Mouse (Mus musculus): ENCODE measurements around the gene Usp31. TPM values are rescaled to one million over a fixed set of nuclear protein-coding genes. Genes with fewer than 3 reads are reported as not detected.

The Usp31 gene
- polyA plus RNA-seq, 1 experiment = 4.8 TPM

GRCm38 (mm10) chr7:121730225-121730624, 23.2 kb upstream of the Usp31 start:
- Histone ChIP-seq H3K79me2 (ENCODE audit: control insufficient read depth, insufficient read depth) (no peaks in the 10 kb centered on the region), H3K27me3 (ENCODE audit: control insufficient read depth, insufficient read depth, insufficient read length) (peaks cover 9% of the 10 kb centered on the region), H3K79me3 (ENCODE audit: low read depth) (no peaks in the 10 kb centered on the region), H3ac (ENCODE audit: control insufficient read depth, insufficient read length, low read depth) (no peak overlapping the region), H3K36me3 (ENCODE audit: control insufficient read depth, insufficient read depth) (no peaks in the 10 kb centered on the region), H3K4me3 (ENCODE audit: insufficient read depth, poor library complexity, severe bottlenecking) (no peak overlapping the region)
- TF ChIP-seq MYOD1 (IDR thresholded peaks at IDR 0.05; ENCODE audit: control insufficient read depth, insufficient read length, low read depth) = no peak
- TF ChIP-seq MAX (IDR thresholded peaks at IDR 0.05) = no peak
- no peak for TF ChIP-seq MYOG (IDR thresholded peaks at IDR 0.05; ENCODE audit: control insufficient read depth, extremely low read depth, insufficient read length)
- no peak for TF ChIP-seq FOSL1 (IDR thresholded peaks at IDR 0.05; ENCODE audit: insufficient read depth, low read length, poor library complexity, severe bottlenecking)
- no peak for TF ChIP-seq CTCF (IDR thresholded peaks at IDR 0.05; ENCODE audit: control insufficient read depth, insufficient read depth, insufficient read length)
- TF ChIP-seq USF1 (IDR thresholded peaks at IDR 0.05; ENCODE audit: low read depth) = no peak
- TF ChIP-seq CEBPB (IDR thresholded peaks at IDR 0.05; ENCODE audit: low read depth) = no peak

DNA sequence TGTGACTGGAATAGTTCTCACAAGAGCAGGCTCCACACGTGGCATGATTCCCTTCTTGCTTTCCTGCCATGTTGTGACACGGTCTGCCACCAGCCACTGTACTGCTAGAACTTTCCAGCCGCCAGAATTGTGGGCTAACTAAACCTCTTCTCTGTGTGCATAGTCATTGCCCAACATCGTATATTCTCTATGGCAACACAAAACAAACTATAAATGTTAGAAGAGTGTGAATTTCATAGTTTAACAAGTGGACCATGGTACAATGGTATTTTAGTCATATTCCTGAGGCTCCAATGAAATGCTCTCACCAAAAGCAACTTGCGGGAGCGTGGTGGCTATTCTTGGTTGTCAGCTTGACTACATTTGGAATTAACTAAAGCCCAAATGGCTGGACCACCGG, 10.0 kb upstream of the Usp31 start:
- no peak for TF ChIP-seq FOSL1 (IDR thresholded peaks at IDR 0.05; ENCODE audit: insufficient read depth, low read length, poor library complexity, severe bottlenecking)
- TF ChIP-seq CEBPB (IDR thresholded peaks at IDR 0.05; ENCODE audit: low read depth) = no peak
- TF ChIP-seq MYOD1 (IDR thresholded peaks at IDR 0.05; ENCODE audit: control insufficient read depth, insufficient read length, low read depth) = no peak
- TF ChIP-seq MAX (IDR thresholded peaks at IDR 0.05) = no peak
- TF ChIP-seq MYOG (IDR thresholded peaks at IDR 0.05; ENCODE audit: control insufficient read depth, extremely low read depth, insufficient read length) = no peak
- TF ChIP-seq USF1 (IDR thresholded peaks at IDR 0.05; ENCODE audit: low read depth) = no peak
- no peak for TF ChIP-seq CTCF (IDR thresholded peaks at IDR 0.05; ENCODE audit: control insufficient read depth, insufficient read depth, insufficient read length)
- Histone ChIP-seq H3K79me2 (ENCODE audit: control insufficient read depth, insufficient read depth) (no peaks in the 10 kb centered on the region), H3K79me3 (ENCODE audit: low read depth) (no peaks in the 10 kb centered on the region), H3K4me3 (ENCODE audit: insufficient read depth, poor library complexity, severe bottlenecking) (no peak overlapping the region), H3K36me3 (ENCODE audit: control insufficient read depth, insufficient read depth) (no peaks in the 10 kb centered on the region), H3K27me3 (ENCODE audit: control insufficient read depth, insufficient read depth, insufficient read length) (peaks cover 5% of the 10 kb centered on the region), H3ac (ENCODE audit: control insufficient read depth, insufficient read length, low read depth) (no peak overlapping the region)

DNA sequence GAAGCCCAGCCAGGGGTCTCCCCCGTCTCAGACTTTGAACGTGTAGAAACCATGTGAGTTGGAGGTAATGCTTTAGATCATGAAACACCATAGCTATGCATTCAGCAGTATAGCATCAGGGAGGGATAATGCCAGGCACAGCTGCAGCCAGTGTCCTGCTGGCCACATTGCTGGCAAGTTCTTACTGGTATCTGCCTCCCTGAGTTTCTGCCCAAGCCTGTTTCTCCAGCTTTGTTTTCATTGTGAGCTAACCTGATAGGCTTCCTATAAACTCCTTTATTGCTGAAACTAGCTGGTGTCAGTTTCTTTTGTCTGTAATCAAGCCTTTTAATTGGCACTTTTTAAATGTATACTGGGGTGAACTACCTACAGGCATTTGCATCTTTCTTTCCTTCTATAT, 4.1 kb upstream of the Usp31 start:
- Histone ChIP-seq H3K79me3 (ENCODE audit: low read depth) (peaks cover 4% of the 10 kb centered on the region), H3K36me3 (ENCODE audit: control insufficient read depth, insufficient read depth) (no peaks in the 10 kb centered on the region), H3K79me2 (ENCODE audit: control insufficient read depth, insufficient read depth) (peaks cover 8% of the 10 kb centered on the region), H3K4me3 (ENCODE audit: insufficient read depth, poor library complexity, severe bottlenecking) (no peak overlapping the region), H3ac (ENCODE audit: control insufficient read depth, insufficient read length, low read depth) (no peak overlapping the region), H3K27me3 (ENCODE audit: control insufficient read depth, insufficient read depth, insufficient read length) (no peaks in the 10 kb centered on the region)
- no peak for TF ChIP-seq MAX (IDR thresholded peaks at IDR 0.05)
- no peak for TF ChIP-seq MYOD1 (IDR thresholded peaks at IDR 0.05; ENCODE audit: control insufficient read depth, insufficient read length, low read depth)
- TF ChIP-seq USF1 (IDR thresholded peaks at IDR 0.05; ENCODE audit: low read depth) = no peak
- no peak for TF ChIP-seq CEBPB (IDR thresholded peaks at IDR 0.05; ENCODE audit: low read depth)
- no peak for TF ChIP-seq MYOG (IDR thresholded peaks at IDR 0.05; ENCODE audit: control insufficient read depth, extremely low read depth, insufficient read length)
- no peak for TF ChIP-seq FOSL1 (IDR thresholded peaks at IDR 0.05; ENCODE audit: insufficient read depth, low read length, poor library complexity, severe bottlenecking)
- TF ChIP-seq CTCF (IDR thresholded peaks at IDR 0.05; ENCODE audit: control insufficient read depth, insufficient read depth, insufficient read length) = no peak

DNA sequence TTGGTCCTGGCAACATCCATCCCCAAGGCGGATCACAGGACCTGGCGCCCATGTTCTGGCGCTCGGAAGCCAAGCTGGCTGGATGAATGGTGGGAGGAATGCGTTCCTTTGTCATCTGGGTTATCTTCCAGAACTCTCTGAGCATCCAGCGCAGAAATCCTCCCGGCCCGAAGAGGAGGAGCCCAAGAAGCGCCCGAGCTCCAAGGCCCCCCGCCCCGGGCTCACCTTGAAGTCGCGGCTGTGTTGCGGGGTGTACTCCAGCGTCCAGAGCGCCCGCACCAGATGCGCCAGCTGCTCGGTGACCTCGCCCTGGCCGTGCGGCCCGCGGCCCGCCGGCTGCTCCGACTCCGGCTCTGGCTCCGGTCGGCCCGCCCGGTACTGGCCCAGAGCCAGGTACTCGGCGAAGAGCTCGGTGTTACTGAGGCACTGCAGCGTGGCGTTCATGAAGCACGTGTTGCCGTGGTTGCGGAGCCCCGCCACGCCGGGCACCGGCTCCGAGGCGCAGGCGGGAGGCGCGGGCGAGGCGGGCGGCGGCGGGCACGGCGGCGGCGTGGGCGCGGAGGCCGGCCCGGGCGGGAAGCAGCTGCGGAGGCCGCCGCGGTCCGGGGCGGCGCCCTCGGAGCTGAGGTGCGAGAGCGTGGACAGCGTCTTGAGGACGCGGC, 511 bp downstream of the Usp31 start:
- peak overlapping the region; percentile 92 for H3ac ChIP-seq (ENCODE audit: control insufficient read depth, insufficient read length, low read depth)
- H3K79me2 ChIP-seq (ENCODE audit: control insufficient read depth, insufficient read depth) = peaks cover 54% of the 10 kb centered on the region

DNA sequence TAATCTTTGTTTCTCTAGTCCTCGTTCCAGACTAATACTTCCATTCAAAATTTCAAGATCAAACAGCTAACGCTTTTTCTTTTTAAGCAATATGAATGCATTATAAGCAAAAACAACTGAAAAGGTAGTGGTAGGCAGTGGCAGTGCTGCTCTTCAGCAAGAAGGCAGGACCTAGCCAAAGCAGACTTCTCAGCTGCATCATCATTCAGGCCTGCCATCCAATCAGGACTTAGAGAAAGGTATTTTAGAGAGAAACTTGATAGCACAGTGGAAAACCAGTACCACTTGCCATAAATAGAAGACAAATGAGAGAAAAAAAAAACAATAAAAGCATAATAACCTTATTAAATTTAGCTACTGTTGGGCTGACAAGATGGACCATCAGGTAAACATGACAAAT, 2.0 kb downstream of the Usp31 start:
- Histone ChIP-seq H3K79me3 (ENCODE audit: low read depth) (peaks cover 64% of the 10 kb centered on the region), H3ac (ENCODE audit: control insufficient read depth, insufficient read length, low read depth) (no peak overlapping the region), H3K4me3 (ENCODE audit: insufficient read depth, poor library complexity, severe bottlenecking) (no peak overlapping the region), H3K27me3 (ENCODE audit: control insufficient read depth, insufficient read depth, insufficient read length) (no peaks in the 10 kb centered on the region), H3K79me2 (ENCODE audit: control insufficient read depth, insufficient read depth) (peaks cover 69% of the 10 kb centered on the region), H3K36me3 (ENCODE audit: control insufficient read depth, insufficient read depth) (peaks cover 4% of the 10 kb centered on the region)
- TF ChIP-seq MAX (IDR thresholded peaks at IDR 0.05) = no peak

More for the DNA sequence above, 511 bp downstream of the Usp31 start:
- TF ChIP-seq FOSL1 (IDR thresholded peaks at IDR 0.05; ENCODE audit: insufficient read depth, low read length, poor library complexity, severe bottlenecking) (no peak), USF1 (IDR thresholded peaks at IDR 0.05; ENCODE audit: low read depth) (no peak), CEBPB (IDR thresholded peaks at IDR 0.05; ENCODE audit: low read depth) (no peak), MYOG (IDR thresholded peaks at IDR 0.05; ENCODE audit: control insufficient read depth, extremely low read depth, insufficient read length) (no peak), MAX (IDR thresholded peaks at IDR 0.05) (no peak), MYOD1 (IDR thresholded peaks at IDR 0.05; ENCODE audit: control insufficient read depth, insufficient read length, low read depth) (no peak), CTCF (IDR thresholded peaks at IDR 0.05; ENCODE audit: control insufficient read depth, insufficient read depth, insufficient read length) (no peak)
- Histone ChIP-seq H3K79me3 (ENCODE audit: low read depth) (peaks cover 49% of the 10 kb centered on the region), H3K36me3 (ENCODE audit: control insufficient read depth, insufficient read depth) (peaks cover 4% of the 10 kb centered on the region), H3K4me3 (ENCODE audit: insufficient read depth, poor library complexity, severe bottlenecking) (peak overlapping the region; percentile 64), H3K27me3 (ENCODE audit: control insufficient read depth, insufficient read depth, insufficient read length) (no peaks in the 10 kb centered on the region)

DNA sequence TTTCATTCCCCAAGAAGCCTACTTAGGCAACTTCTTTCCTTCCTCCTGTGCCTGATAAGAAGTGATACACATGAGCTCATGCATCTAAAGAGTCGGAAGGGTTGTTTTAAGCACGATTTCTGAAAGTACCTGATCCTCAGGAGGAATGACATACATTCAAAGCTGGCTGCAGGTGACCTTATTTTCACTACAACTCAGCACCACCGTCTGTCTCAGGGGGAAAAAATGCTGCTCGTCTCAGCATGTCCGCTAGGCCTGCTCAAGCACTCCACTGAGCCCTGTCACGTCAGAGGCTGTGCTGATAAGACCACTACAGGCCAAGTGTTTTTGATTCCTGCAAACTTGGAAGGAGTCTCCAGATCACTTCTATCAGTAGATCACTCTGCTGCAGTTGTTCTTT, 5.1 kb downstream of the Usp31 start:
- TF ChIP-seq CEBPB (IDR thresholded peaks at IDR 0.05; ENCODE audit: low read depth) (no peak), FOSL1 (IDR thresholded peaks at IDR 0.05; ENCODE audit: insufficient read depth, low read length, poor library complexity, severe bottlenecking) (no peak), MAX (IDR thresholded peaks at IDR 0.05) (no peak), CTCF (IDR thresholded peaks at IDR 0.05; ENCODE audit: control insufficient read depth, insufficient read depth, insufficient read length) (no peak), USF1 (IDR thresholded peaks at IDR 0.05; ENCODE audit: low read depth) (no peak), MYOG (IDR thresholded peaks at IDR 0.05; ENCODE audit: control insufficient read depth, extremely low read depth, insufficient read length) (no peak), MYOD1 (IDR thresholded peaks at IDR 0.05; ENCODE audit: control insufficient read depth, insufficient read length, low read depth) (no peak)
- peaks cover 4% of the 10 kb centered on the region for H3K36me3 ChIP-seq (ENCODE audit: control insufficient read depth, insufficient read depth)

More for the DNA sequence above, 5.1 kb downstream of the Usp31 start:
- no peaks in the 10 kb centered on the region for H3K27me3 ChIP-seq (ENCODE audit: control insufficient read depth, insufficient read depth, insufficient read length)
- H3ac ChIP-seq (ENCODE audit: control insufficient read depth, insufficient read length, low read depth) = no peak overlapping the region
- H3K79me2 ChIP-seq (ENCODE audit: control insufficient read depth, insufficient read depth) = peaks cover 99% of the 10 kb centered on the region
- no peak overlapping the region for H3K4me3 ChIP-seq (ENCODE audit: insufficient read depth, poor library complexity, severe bottlenecking)
- peaks cover 87% of the 10 kb centered on the region for H3K79me3 ChIP-seq (ENCODE audit: low read depth)
